Mouse (Mus musculus): ENCODE data around the gene Zfp367. TPM values are rescaled to one million over a fixed set of nuclear protein-coding genes. Genes with fewer than 3 reads are reported as not detected.

Zfp367 gene
- polyA plus RNA-seq, 1 experiment from 2014 or later, result 20.1 TPM

- Histone ChIP-seq H3K9ac (ENCODE audit: low read length) (no peak overlapping the region), H3K9me3 (replicated peaks; ENCODE audit: control insufficient read depth, low read length) (no peaks in the 10 kb centered on the region), H3K27ac (ENCODE audit: low read length) (no peak overlapping the region), H3K36me3 (ENCODE audit: control insufficient read depth, insufficient read depth, low read length) (no peaks in the 10 kb centered on the region), H3K4me3 (replicated peaks; ENCODE audit: low read length) (no peak overlapping the region), H3K4me2 (ENCODE audit: low read depth, low read length) (no peak overlapping the region), H3K27me3 (ENCODE audit: control insufficient read depth, insufficient read depth, low read length) (no peaks in the 10 kb centered on the region), H3K4me1 (ENCODE audit: control insufficient read depth, insufficient read depth, low read length) (0 out of 2 replicates have a peak, but pooled peaks cover 3% of the 10 kb centered on the region)
- no peak for ATAC-seq (ENCODE audit: insufficient read depth, low FRiP score)
- WGBS, result 72% methylated on average over 7 of the region's 7 CpGs
Measured at GRCm38 (mm10) chr13:64091006-64091405, 62.0 kb downstream of the Zfp367 start.

- H3K9ac ChIP-seq (ENCODE audit: low read length), result no peak overlapping the region
- H3K4me1 ChIP-seq (ENCODE audit: control insufficient read depth, insufficient read depth, low read length), result 0 out of 2 replicates have a peak, but pooled peaks cover 3% of the 10 kb centered on the region
- H3K27me3 ChIP-seq (ENCODE audit: control insufficient read depth, insufficient read depth, low read length), result no peaks in the 10 kb centered on the region
- no peak for ATAC-seq (ENCODE audit: insufficient read depth, low FRiP score)
- no peaks in the 10 kb centered on the region for H3K9me3 ChIP-seq (replicated peaks; ENCODE audit: control insufficient read depth, low read length)
- H3K36me3 ChIP-seq (ENCODE audit: control insufficient read depth, insufficient read depth, low read length), result no peaks in the 10 kb centered on the region
- no peak overlapping the region for H3K4me3 ChIP-seq (replicated peaks; ENCODE audit: low read length)
- H3K27ac ChIP-seq (ENCODE audit: low read length), result no peak overlapping the region
- H3K4me2 ChIP-seq (ENCODE audit: low read depth, low read length), result no peak overlapping the region
- WGBS, result 61% methylated on average over 5 of the region's 5 CpGs
Measured at GRCm38 (mm10) chr13:64090278-64090677, 62.7 kb downstream of the Zfp367 start.

GRCm38 (mm10) chr13:64089130-64089529, 63.9 kb downstream of the Zfp367 start, which contains the start of gene Hsd17b3:
Gene Hsd17b3, minus strand, starts transcription at chr13:64089230.
- ATAC-seq (ENCODE audit: insufficient read depth, low FRiP score), result no peak
- 73% methylated on average over 4 of the region's 4 CpGs for WGBS
- Histone ChIP-seq H3K4me1 (ENCODE audit: control insufficient read depth, insufficient read depth, low read length) (0 out of 2 replicates have a peak, but pooled peaks cover 3% of the 10 kb centered on the region), H3K9ac (ENCODE audit: low read length) (no peak within 1 kb of the TSS), H3K9me3 (replicated peaks; ENCODE audit: control insufficient read depth, low read length) (no peaks in the 10 kb centered on the region), H3K4me3 (replicated peaks; ENCODE audit: low read length) (no peak within 1 kb of the TSS), H3K27me3 (ENCODE audit: control insufficient read depth, insufficient read depth, low read length) (no peaks in the 10 kb centered on the region), H3K27ac (ENCODE audit: low read length) (no peak within 1 kb of the TSS), H3K4me2 (ENCODE audit: low read depth, low read length) (no peak within 1 kb of the TSS), H3K36me3 (ENCODE audit: control insufficient read depth, insufficient read depth, low read length) (no peaks in the 10 kb centered on the region)

- 69% methylated on average over 7 of the region's 7 CpGs for WGBS
- Histone ChIP-seq H3K9me3 (replicated peaks; ENCODE audit: control insufficient read depth, low read length) (no peaks in the 10 kb centered on the region), H3K4me3 (replicated peaks; ENCODE audit: low read length) (no peak overlapping the region), H3K4me1 (ENCODE audit: control insufficient read depth, insufficient read depth, low read length) (0 out of 2 replicates have a peak, but pooled peaks cover 3% of the 10 kb centered on the region), H3K36me3 (ENCODE audit: control insufficient read depth, insufficient read depth, low read length) (no peaks in the 10 kb centered on the region), H3K27me3 (ENCODE audit: control insufficient read depth, insufficient read depth, low read length) (no peaks in the 10 kb centered on the region), H3K9ac (ENCODE audit: low read length) (no peak overlapping the region), H3K4me2 (ENCODE audit: low read depth, low read length) (no peak overlapping the region), H3K27ac (ENCODE audit: low read length) (no peak overlapping the region)
- ATAC-seq (ENCODE audit: insufficient read depth, low FRiP score), result no peak
Measured at GRCm38 (mm10) chr13:64088057-64088456, 64.9 kb downstream of the Zfp367 start.

GRCm38 (mm10) chr13:64086036-64086435, 67.0 kb downstream of the Zfp367 start:
- H3K27ac ChIP-seq (ENCODE audit: low read length), result no peak overlapping the region
- H3K27me3 ChIP-seq (ENCODE audit: control insufficient read depth, insufficient read depth, low read length), result no peaks in the 10 kb centered on the region
- H3K4me2 ChIP-seq (ENCODE audit: low read depth, low read length), result no peak overlapping the region
- H3K4me3 ChIP-seq (replicated peaks; ENCODE audit: low read length), result no peak overlapping the region
- peaks cover 6% of the 10 kb centered on the region; the same call in 1 of the 2 replicates for H3K4me1 ChIP-seq (ENCODE audit: control insufficient read depth, insufficient read depth, low read length)
- H3K9me3 ChIP-seq (replicated peaks; ENCODE audit: control insufficient read depth, low read length), result no peaks in the 10 kb centered on the region
- no peak for ATAC-seq (ENCODE audit: insufficient read depth, low FRiP score)
- WGBS, result 78% methylated on average over 5 of the region's 5 CpGs
- H3K36me3 ChIP-seq (ENCODE audit: control insufficient read depth, insufficient read depth, low read length), result no peaks in the 10 kb centered on the region
- no peak overlapping the region for H3K9ac ChIP-seq (ENCODE audit: low read length)

- H3K4me2 ChIP-seq (ENCODE audit: low read depth, low read length), result no peak overlapping the region
- WGBS, result 64% methylated on average over 3 of the region's 3 CpGs
Measured at GRCm38 (mm10) chr13:64083331-64083730, 69.7 kb downstream of the Zfp367 start.

More at GRCm38 (mm10) chr13:64083331-64083730, 69.7 kb downstream of the Zfp367 start:
- no peaks in the 10 kb centered on the region for H3K9me3 ChIP-seq (replicated peaks; ENCODE audit: control insufficient read depth, low read length)
- H3K4me1 ChIP-seq (ENCODE audit: control insufficient read depth, insufficient read depth, low read length), result peaks cover 6% of the 10 kb centered on the region; the same call in 1 of the 2 replicates
- no peak overlapping the region for H3K9ac ChIP-seq (ENCODE audit: low read length)
- no peak overlapping the region for H3K27ac ChIP-seq (ENCODE audit: low read length)
- ATAC-seq (ENCODE audit: insufficient read depth, low FRiP score), result no peak
- H3K36me3 ChIP-seq (ENCODE audit: control insufficient read depth, insufficient read depth, low read length), result no peaks in the 10 kb centered on the region
- H3K27me3 ChIP-seq (ENCODE audit: control insufficient read depth, insufficient read depth, low read length), result no peaks in the 10 kb centered on the region
- H3K4me3 ChIP-seq (replicated peaks; ENCODE audit: low read length), result no peak overlapping the region

Other genes with a start within 250 kb of the Zfp367 start
- not detected in 2 replicates for gene Hsd17b3, start 64.0 kb downstream of the Zfp367 start, polyA plus RNA-seq (2015; fragmentation: Nextera tagmentation; extraction: Ambion mirVana)
- gene Slc35d2, start 23.8 kb downstream of the Zfp367 start, polyA plus RNA-seq (2015; fragmentation: Nextera tagmentation; extraction: Ambion mirVana), result 6.2 and 7.2 TPM in 2 replicates
- gene Habp4, start 8.6 kb upstream of the Zfp367 start, polyA plus RNA-seq (2015; fragmentation: Nextera tagmentation; extraction: Ambion mirVana), result 14.2 and 15.4 TPM in 2 replicates
- gene Cdc14b, start 122.1 kb upstream of the Zfp367 start, polyA plus RNA-seq (2015; fragmentation: Nextera tagmentation; extraction: Ambion mirVana), result 25.2 and 28.9 TPM in 2 replicates
- gene Aaed1, start 159.5 kb upstream of the Zfp367 start, polyA plus RNA-seq (2015; fragmentation: Nextera tagmentation; extraction: Ambion mirVana), result 55.2 and 61.7 TPM in 2 replicates
- 240 and 250 TPM in 2 replicates for gene Ctsl, start 217.7 kb upstream of the Zfp367 start, polyA plus RNA-seq (2015; fragmentation: Nextera tagmentation; extraction: Ambion mirVana)